Mouse (Mus musculus): ENCODE data around the gene Olfr370.
"Not testable (repeated sequence)": the region's sequence is repeated elsewhere in the genome, so short reads cannot be mapped to it uniquely, and the experiment has no call there.

Gene Olfr370

GRCm38 (mm10) chr8:83535736-83536135 lies at the start of gene Olfr370:
Gene Olfr370 (plus strand): TSS chr8:83535780.
- DNase-seq (ENCODE audit: low spot score in 2 of 2) = no peak

- no peak for DNase-seq (ENCODE audit: low spot score in 2 of 2)
Observed at GRCm38 (mm10) chr8:83511696-83512095, 23.9 kb upstream of the Olfr370 start.

DNA sequence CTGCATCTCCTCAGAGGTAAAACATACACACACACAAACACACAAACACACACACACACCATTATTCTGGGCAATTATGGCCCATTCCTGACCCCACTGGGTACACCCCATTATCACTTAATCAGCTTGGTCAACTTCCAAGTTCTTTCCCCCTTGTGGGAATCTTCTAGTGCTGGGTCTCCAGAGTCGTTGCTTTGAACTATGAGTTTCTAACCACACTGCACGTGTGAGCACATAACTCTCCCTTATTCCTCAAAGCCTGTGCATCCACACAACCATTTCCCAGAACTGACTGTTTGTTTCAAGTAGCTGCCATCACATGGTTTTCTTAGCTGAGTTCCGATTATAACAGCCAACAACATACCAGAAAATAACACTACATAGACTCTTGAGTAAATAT lies 15.1 kb upstream of the Olfr370 start:
- no peak for DNase-seq (ENCODE audit: low spot score in 2 of 2)

DNA sequence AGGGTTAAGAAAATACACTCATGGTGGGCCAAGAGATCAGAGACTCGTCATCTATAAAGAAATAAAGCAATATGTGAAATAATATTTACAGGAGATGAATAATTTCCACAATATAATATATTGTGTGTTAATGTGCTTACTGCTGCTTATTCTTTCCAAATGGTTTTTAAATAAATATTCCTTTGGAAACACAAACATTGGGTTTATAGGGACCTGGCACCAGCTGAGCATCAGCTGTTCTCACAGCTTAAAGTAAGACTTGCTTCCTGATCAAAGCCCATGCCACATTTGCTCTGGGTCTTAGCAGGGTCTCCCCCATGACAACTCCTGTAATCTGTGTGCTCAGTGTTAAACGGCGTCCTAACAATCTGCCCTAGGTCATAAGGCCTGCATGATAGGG lies 14.7 kb upstream of the Olfr370 start:
- not testable (repeated sequence) for DNase-seq (ENCODE audit: low spot score in 2 of 2)

DNA sequence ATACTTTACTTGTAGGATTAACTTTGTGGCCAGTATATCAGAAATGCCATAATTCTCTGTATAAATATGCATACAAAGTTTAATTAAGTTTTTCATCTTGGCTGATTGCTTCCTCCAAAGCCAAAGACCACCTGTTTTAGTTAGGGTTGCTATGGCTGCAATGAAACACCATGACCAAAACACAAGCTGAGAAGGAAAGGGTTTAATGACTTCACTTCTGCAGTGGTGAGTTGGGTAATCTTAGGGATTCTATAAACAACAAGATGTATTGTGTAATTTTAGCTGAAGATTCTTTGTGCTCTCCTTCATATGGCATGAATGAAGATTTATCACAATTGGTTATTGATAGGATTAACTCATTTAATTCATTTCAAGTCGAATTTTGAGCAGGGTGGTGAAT lies 14.3 kb upstream of the Olfr370 start:
- DNase-seq (ENCODE audit: low spot score in 2 of 2) = no peak

GRCm38 (mm10) chr8:83534802-83535201 lies 778 bp upstream of the Olfr370 start:
- no peak for DNase-seq (ENCODE audit: low spot score in 2 of 2)

GRCm38 (mm10) chr8:83562669-83563068 lies 27.1 kb downstream of the Olfr370 start:
- no peak for DNase-seq (ENCODE audit: low spot score in 2 of 2)

GRCm38 (mm10) chr8:83563246-83563645 lies 27.7 kb downstream of the Olfr370 start:
- no peak for DNase-seq (ENCODE audit: low spot score in 2 of 2)

- peak in 1 of 2 experiments; percentile 26 for DNase-seq (ENCODE audit: low spot score in 2 of 2)
Observed at GRCm38 (mm10) chr8:83565731-83566375, 30.3 kb downstream of the Olfr370 start.

GRCm38 (mm10) chr8:83566469-83567395 lies 31.2 kb downstream of the Olfr370 start, which contains the start of gene Ndufb7:
Gene Ndufb7 (plus strand): TSS chr8:83566671.
- DNase-seq (ENCODE audit: low spot score in 2 of 2) = peak; percentile 95 to 96

DNA sequence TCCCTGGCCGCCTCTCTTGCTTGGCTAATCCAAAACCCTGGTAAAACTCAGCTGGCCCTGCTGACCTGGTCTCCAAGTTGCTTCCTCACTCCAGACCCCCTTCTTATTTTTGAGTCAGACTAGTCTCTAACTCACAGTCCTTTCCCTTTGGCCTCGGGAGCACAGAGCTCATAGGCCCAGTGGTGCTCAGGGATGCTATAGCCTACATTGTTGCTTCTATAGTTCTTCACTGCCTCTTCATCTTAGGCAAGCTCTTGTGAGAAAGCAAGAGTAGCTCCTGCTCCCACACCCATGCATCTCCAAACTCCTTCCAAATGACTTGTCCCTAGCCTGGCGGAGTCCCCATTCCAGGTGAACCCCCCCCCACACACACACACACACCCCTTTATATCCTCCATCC lies 32.1 kb downstream of the Olfr370 start:
- DNase-seq (ENCODE audit: low spot score in 2 of 2) = no peak

- DNase-seq (ENCODE audit: low spot score in 2 of 2) = no peak
Observed at GRCm38 (mm10) chr8:83568128-83568527, 32.5 kb downstream of the Olfr370 start.

- no peak for DNase-seq (ENCODE audit: low spot score in 2 of 2)
Observed at GRCm38 (mm10) chr8:83568755-83569154, 33.2 kb downstream of the Olfr370 start.

DNA sequence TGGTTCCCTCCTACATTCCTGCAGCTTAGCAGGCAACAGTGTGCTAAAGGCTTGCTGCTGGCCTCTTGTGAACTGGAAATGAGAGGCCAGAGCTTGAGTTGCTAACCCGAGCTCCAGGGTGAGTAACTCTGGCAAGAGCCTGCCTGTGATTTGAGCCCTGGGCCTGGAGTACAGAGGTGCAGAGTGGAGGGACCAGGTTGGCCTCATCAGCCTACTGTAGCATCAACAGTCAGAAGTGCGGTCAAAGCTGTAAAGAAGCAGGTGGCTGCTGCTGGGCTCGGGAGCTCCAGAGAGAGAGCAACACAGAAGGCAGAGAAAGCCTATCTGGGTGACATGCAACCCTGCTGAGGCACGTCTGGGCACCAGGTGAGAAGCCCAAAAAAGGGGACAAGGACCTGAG lies 33.6 kb downstream of the Olfr370 start:
- no peak for DNase-seq (ENCODE audit: low spot score in 2 of 2)

DNA sequence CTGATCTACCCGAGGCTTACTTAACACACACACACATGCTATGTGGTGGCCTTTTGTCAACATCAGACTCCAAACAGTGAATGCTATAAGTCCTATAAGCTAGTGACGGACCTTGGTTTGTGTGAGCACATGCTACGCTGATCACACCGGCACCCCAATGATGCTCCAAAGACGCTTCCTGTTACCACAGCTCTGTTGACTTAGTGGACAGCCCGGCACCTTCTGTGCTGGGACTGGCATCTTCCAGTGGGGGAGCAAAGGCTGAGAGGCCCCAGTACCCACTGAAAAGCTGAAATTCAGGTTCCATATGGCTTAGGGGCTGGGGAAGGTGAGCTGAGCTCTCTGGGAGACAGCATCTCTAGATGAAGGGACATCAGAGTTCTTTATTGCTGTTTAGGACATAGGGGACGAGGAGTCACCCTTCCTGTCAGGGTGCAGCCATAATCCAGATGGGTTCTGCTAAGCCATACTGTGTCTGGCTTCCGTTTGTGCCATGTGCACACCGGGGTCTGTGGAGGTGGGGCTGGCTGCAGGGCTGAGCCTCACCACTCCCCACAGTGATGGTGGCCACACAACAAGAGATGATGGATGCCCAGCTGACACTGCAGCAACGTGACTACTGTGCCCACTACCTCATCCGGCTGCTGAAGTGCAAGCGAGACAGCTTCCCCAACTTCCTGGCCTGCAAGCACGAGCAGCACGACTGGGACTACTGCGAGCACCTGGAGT lies 34.9 kb downstream of the Olfr370 start:
- DNase-seq (ENCODE audit: low spot score in 2 of 2) = no peak

DNA sequence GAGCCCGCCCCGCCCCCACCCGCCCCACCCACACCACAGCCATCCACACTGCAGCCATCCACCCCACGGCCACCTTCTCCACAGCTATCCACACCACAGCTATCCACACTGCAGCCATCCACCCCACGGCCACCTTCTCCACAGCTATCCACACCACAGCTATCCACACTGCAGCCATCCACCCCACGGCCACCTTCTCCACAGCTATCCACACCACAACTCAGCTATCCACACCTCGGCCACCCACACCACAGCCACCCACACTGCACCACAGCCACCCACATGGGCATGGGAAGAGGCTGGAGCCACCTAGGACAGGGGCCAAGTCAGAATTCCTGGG lies 35.4 kb downstream of the Olfr370 start:
- DNase-seq (ENCODE audit: low spot score in 2 of 2) = not testable (repeated sequence)

DNA sequence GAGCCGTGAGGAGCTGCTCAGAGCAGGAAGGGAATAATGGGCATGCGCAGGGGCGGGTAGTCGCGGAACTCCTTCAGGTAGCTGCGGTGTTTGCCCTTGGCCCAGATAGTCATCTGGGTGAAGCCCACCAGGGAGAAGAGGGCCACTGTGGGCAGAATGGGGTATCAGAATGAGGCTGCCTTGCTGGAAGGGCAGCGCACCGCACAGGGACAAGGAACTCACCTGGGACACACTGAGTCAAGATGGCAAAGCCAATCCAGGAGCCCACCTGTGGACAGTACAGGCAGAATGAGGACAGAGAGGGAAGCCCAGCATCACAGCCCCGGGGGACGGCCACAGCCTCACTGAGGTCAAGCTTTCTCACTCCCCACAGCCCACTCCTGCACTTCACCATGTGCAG lies 36.2 kb downstream of the Olfr370 start:
- DNase-seq (ENCODE audit: low spot score in 2 of 2) = no peak

- DNase-seq (ENCODE audit: low spot score in 2 of 2) = no peak
Observed at GRCm38 (mm10) chr8:83572246-83572812, 36.7 kb downstream of the Olfr370 start.

DNA sequence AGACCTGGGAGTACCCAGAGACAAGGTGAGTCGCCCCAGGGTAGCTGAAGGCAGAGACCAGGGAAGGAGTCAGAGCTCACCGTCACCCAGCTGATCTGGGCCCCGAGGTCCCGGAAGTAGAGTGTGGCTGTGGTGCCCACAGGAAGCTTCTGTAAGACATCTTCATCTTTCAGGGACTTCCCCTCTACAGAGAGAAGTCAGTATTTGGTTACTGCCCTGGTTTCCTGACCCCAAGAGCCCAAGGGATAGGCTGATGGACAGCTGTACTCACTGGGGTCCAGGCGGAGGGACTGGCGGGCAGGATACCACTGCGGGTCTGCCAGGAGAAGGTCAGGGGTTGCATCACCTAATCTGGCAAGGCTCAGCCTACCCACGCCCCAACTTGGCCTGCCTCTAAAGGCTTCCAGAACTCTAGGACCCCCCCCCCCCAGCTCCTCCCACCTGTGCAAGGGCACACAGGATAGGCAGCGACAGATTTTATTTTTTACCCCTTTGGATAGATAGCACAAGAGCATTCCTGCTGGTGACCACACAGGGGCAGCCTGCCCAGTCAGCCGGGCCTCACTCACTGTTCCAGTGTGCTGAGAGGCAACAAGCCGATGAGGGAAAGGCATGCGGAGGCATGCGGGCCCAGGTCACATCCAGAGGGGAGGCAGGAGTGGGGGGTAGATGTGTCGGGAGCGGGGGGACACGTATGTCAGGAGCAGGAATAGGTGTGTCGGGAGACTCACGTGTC lies 37.7 kb downstream of the Olfr370 start:
- peak; percentile 79 to 80 for DNase-seq (ENCODE audit: low spot score in 2 of 2)

- no peak for DNase-seq (ENCODE audit: low spot score in 2 of 2)
Observed at GRCm38 (mm10) chr8:83574631-83575315, 39.2 kb downstream of the Olfr370 start.

Measured in natural killer cell, adult 2 months (primary cell).